Mouse (Mus musculus) cerebellum, adult 9-10 months (tissue): ENCODE measurements around the gene Snx29.

ENCODE experiments used
- DNase-seq: peaks from one replicate; pipeline ENCODE4 v3.0.0; 2022

Gene Snx29

DNA sequence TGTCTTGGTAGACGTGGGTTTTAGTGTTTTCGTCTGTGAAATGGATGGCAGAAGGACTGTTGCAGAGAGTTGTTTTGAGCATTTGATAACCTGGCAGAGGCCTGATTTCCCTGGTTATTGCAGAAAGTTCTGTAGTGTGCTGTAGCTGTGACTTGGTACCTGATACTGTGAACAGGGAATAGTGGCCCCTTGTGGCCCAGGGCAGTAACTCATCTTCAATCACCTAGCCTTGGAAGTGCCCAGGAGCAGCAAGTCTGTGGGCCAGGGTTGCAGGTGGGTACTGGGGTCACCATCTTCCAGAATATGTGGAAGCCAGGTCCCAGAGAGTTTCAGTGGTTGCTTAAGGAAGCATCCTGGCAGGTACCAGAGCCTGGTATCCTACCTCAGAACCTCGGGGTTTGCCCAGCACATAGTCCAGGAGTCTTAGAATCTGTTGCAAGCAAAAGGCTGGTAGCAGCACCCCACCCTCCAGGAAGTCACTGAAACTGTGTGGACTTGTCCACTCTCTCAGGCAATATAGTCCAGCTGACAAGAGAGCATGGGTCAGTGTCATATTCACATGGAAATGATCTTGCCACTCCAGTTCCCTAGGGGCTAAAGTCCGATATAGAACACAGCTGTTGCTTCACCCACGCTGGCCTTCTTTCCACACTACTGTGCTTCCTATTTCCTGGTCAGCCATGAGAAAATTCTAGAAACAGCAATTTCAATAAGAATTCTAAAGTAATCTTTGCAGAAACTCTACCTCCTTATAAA, 281.1 kb downstream of the Snx29 start:
- peak; percentile 23 for DNase-seq

DNA sequence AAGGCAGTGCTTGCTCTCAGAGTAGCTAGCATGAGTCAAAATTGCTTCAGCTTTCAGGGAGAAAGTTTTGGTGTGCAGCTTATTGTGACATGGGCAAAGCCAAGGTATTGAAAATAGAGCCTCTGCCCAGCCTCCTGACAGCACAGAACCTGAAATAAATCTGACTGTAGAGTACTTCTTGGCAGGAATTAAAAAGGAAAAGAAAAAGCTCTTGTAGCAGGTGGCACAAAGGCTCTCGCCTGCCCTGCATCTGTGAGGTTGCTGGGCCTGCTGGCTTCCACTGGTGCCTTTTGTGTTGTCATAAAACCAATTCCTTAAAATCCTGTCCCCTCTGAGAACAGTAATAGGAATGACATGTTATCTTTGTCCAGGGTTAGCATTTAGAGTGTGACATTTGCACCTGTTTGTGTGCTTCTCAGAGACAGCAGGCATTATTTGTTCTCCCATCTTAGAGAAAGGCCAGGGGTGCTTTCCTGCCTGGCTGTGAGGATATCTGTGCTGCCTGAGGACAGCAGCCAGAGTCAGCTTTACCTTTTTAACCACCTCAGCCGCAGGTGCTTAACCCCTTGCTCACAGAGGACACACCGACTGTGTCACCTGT, 289.9 kb downstream of the Snx29 start:
- no peak for DNase-seq

GRCm38 (mm10) chr16:11614401-11615014, 291.8 kb downstream of the Snx29 start:
- no peak for DNase-seq

- DNase-seq, result peak; percentile 39
Measured at GRCm38 (mm10) chr16:11615633-11616032, 292.9 kb downstream of the Snx29 start.

- DNase-seq, result no peak
Measured at GRCm38 (mm10) chr16:11619951-11620350, 297.2 kb downstream of the Snx29 start.

DNA sequence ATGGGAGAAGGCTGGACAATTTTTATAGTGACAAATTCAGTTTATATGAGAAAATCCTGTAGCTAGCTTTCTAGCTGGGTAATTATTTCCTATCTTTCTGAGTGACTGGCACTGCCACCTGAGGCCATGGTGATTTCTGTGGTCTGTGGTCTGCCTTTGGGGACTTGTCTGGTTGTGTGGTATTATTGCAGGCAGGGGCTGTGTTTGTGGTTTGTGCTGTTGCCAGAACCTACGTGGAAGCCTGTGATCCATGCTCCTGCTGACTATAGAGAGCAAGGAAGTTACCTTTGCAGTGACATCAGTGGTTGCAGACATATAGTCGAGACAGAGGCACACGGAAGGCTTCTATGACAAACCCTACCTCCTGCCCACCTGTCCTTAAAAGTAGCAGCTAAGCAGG, 298.3 kb downstream of the Snx29 start:
- no peak for DNase-seq

DNA sequence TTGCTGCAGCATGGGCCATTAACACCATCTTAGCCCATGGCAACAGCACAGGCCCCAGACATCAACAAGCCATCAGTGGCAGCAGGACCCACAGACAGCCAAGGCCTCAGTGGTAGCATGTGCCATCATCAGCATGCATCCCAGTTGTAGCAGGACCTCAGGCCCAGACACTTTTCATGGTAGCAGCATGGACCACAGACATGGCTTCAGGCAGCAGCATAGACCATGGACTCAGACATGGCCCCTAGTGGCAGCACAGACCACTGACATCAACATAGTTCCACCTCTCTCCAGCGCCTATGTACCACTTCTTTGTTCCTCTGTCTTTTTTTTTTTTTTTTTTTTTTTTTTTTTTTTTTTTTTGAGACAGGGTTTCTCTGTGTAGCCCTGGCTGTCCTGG, 299.0 kb downstream of the Snx29 start:
- DNase-seq, result no peak

DNA sequence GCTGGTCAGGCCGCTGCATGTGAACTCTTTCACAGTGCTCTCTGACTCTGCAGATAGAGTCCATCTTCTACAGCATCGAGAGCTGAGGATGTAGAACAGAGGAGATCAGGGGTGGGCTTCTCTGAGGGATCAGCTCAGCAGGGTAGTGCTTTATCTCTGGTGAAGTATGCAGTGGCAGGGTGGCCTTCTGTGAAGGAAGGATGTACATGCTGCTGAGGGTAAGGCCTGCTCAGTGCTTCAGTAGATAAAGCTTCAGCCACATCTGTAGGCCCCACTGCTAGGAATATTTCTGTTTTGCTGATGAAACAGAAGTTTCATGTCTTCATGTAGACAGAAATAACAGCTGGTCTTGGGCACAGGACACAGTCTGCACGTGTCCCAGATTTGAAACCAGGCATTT, 300.3 kb downstream of the Snx29 start:
- no peak for DNase-seq

- no peak for DNase-seq
Measured at GRCm38 (mm10) chr16:11624121-11624520, 301.4 kb downstream of the Snx29 start.

GRCm38 (mm10) chr16:11626004-11626481, 303.3 kb downstream of the Snx29 start:
- DNase-seq, result no peak

GRCm38 (mm10) chr16:11626616-11627015, 303.9 kb downstream of the Snx29 start:
- no peak for DNase-seq

- DNase-seq, result no peak
Measured at GRCm38 (mm10) chr16:11627866-11628638, 305.3 kb downstream of the Snx29 start.

GRCm38 (mm10) chr16:11629704-11630103, 307.0 kb downstream of the Snx29 start:
- no peak for DNase-seq

DNA sequence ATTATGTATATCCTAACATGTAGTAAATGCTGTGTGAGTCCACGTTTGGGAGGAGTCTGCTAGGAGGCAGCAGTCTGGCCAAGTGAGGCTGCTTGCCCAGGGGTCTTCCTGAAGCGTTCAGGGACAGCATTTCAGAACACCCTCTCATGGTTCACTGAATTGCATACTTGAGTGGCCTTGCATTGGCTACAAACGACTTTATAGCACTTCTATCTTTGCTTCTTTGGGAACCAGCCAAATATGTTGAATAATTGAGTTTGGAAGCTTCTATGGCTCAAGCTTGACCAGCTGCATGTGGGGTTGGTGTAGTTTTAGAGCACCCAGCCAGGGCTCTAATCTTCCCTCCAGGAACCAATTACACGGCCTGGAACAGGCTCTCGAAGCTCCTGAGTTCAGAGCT, 307.8 kb downstream of the Snx29 start:
- no peak for DNase-seq

- DNase-seq, result no peak
Measured at GRCm38 (mm10) chr16:11632205-11632747, 309.6 kb downstream of the Snx29 start.

DNA sequence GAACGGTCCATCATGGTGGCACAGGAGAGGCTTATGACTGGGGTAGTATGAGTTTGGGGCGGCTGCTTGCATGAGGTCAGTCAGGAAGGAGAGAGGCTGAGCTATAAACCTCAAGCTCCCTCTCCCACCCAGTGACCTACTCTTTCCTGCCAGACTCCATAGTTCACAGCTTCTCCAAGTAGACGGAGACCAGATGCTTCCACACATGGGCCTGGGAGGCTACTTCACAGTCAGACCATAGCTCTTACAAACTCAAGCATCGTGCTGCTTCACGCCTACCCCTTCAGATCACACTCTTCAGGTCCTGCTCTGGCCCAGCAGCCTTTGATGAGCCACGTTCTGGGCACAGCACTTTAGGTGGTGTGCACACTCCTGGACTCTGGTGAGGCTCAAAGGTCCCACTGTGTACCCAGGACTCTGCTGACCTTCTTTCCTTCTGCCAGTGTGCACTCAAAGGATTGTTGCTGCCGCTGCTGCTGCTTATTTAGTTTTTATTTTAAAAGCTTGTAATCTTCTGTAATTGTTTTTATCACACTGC, 313.6 kb downstream of the Snx29 start:
- DNase-seq, result no peak

DNA sequence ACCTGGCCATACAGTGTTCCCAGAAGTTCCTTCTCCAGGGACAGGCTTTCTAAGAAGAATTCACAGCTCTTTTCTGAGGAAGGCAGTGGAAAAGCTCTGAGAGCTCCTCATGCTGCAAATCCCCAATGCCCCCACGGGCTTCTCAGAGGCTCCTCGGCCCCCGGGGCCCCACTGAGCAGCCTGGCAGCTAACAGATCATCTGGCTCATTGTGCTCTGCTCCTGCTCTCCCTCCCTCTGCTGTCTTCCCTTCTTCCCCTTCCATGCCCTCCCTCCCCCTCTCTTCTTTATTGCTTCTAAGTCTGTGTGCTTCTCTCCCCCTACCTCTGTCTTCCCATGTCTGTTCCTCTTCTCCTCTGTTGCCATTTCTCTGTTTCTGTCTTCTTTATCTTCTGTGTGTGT, 314.2 kb downstream of the Snx29 start:
- no peak for DNase-seq

GRCm38 (mm10) chr16:11637794-11638193, 315.1 kb downstream of the Snx29 start:
- DNase-seq, result no peak

GRCm38 (mm10) chr16:11638739-11639138, 316.0 kb downstream of the Snx29 start:
- DNase-seq, result peak; percentile 46

- DNase-seq, result peak; percentile 21
Measured at GRCm38 (mm10) chr16:11639936-11640335, 317.2 kb downstream of the Snx29 start.

DNA sequence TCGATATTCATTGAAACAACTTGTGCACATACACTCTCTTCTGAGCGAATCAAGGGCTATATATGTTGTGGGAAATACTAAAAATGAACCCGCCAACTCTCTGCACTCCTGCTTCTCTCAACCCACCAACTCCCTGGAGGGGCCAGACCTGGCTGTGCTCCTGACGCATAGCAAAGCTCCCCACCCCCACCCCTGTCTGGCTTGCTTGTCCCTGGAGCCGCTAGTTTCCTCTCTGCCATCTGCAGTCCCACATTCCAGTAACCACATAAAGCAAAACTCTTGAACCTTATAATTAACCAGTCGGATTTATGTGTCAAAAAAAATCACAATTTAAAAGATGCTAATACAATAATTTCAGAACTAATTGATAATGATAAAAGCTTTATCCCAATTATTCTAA, 320.9 kb downstream of the Snx29 start:
- no peak for DNase-seq

DNA sequence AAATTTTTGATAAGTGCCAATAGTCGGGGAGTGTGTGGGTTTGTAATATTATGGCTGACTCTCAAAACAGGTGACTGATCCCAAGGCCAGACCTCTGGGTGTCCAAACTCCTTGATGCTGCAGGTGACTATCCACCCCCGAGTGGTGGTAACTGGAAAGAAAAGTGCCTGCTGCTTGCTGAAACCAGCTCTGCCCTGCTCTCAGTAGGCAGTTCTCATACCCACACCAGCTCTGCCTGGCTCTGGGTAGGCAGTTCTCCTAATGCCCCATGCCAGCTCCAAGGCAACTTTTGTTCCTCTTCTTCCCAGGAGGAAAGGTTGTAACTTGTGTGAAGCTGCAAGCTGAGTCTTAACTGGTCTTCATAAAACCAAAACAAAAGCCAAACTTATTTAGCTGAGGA, 321.7 kb downstream of the Snx29 start:
- DNase-seq, result no peak

- DNase-seq, result no peak
Measured at GRCm38 (mm10) chr16:11645668-11646067, 323.0 kb downstream of the Snx29 start.
